Mouse (Mus musculus): ENCODE data around the gene Arhgap32. TPM values are rescaled to one million over a fixed set of nuclear protein-coding genes. Genes with fewer than 3 reads are reported as not detected.

Arhgap32 gene
- polyA plus RNA-seq, 1 experiment from 2014 or later = 1.3 TPM

DNA sequence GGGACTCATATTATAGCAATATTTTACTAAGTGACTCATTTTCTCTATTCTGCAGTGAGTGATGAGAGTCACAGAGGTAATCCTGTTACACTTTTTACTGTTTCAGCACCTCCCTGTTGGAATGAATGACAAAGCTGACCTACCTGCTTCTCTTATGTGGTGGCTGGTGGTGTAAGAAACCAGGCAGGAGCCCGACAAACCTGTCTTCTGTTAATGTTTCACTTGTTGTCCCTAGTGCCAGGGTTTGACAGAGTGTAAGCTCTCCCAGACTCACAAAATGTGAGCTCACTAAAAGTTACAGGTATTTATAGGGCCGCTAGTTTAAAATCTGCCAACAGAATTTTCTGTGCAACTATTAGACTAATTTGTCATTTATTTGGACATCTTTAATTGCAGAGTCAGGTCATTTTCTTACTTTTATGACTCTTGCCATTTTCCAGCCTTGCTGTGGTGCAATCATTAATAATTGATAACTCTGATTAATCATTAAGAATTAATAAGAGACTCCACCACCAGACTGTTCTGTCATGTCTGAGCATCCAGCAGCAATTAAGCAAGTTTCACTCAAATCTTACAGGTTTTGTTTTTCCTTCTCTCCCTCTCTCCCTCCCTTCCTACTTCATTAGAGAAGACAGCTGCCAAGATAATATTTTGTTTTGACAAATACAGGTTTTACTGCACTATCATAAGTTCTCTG is 127.1 kb downstream of the Arhgap32 start:
- Histone ChIP-seq H3K4me3 (ENCODE audit: low read depth, low read length) (no peak overlapping the region), H3K9me3 (ENCODE audit: control insufficient read depth, low read length) (no peaks in the 10 kb centered on the region), H3K4me2 (no peak overlapping the region), H3K36me3 (ENCODE audit: control insufficient read depth, insufficient read depth, low read length) (no peaks in the 10 kb centered on the region), H3K4me1 (replicated peaks; ENCODE audit: control insufficient read depth, insufficient read depth, low read length) (no peaks in the 10 kb centered on the region; the same call in 1 of the 2 replicates), H3K9ac (ENCODE audit: low read depth, low read length) (no peak overlapping the region), H3K27me3 (replicated peaks; ENCODE audit: control insufficient read depth, insufficient read depth, low read length) (no peaks in the 10 kb centered on the region), H3K27ac (ENCODE audit: low read depth, low read length) (no peak overlapping the region)
- DNase-seq (ENCODE audit: low spot score) (no peak), ATAC-seq (replicated peaks; ENCODE audit: low FRiP score) (no peak)
- WGBS = 68% methylated on average over 2 of the region's 2 CpGs

DNA sequence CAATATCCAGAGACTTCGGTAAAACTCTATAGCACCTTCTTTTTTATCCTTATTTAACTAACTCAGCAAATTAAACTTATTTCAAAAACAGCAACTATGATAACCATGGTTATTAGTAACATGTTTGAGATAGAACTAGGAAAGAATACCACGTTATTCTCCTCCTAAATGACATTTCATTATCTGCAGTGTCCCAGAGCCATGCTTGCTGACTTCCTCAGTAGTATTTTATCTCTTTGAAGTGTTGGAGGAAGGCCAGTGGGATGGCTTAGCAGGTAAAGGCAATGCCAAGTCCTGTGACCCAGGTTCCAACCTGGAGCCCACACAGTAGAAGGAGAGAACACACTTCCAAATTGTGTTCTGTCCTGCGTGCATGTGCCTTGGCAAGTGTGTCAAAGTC is 129.3 kb downstream of the Arhgap32 start:
- H3K9me3 ChIP-seq (ENCODE audit: control insufficient read depth, low read length) = no peaks in the 10 kb centered on the region
- no peaks in the 10 kb centered on the region; the same call in 1 of the 2 replicates for H3K4me1 ChIP-seq (replicated peaks; ENCODE audit: control insufficient read depth, insufficient read depth, low read length)
- no peak overlapping the region for H3K4me3 ChIP-seq (ENCODE audit: low read depth, low read length)
- no peak overlapping the region for H3K9ac ChIP-seq (ENCODE audit: low read depth, low read length)
- 77% methylated on average over 3 of the region's 3 CpGs for WGBS
- DNase-seq (ENCODE audit: low spot score) (no peak), ATAC-seq (replicated peaks; ENCODE audit: low FRiP score) (no peak)
- H3K27ac ChIP-seq (ENCODE audit: low read depth, low read length) = no peak overlapping the region
- no peaks in the 10 kb centered on the region for H3K27me3 ChIP-seq (replicated peaks; ENCODE audit: control insufficient read depth, insufficient read depth, low read length)
- H3K36me3 ChIP-seq (ENCODE audit: control insufficient read depth, insufficient read depth, low read length) = no peaks in the 10 kb centered on the region
- H3K4me2 ChIP-seq = no peak overlapping the region

DNA sequence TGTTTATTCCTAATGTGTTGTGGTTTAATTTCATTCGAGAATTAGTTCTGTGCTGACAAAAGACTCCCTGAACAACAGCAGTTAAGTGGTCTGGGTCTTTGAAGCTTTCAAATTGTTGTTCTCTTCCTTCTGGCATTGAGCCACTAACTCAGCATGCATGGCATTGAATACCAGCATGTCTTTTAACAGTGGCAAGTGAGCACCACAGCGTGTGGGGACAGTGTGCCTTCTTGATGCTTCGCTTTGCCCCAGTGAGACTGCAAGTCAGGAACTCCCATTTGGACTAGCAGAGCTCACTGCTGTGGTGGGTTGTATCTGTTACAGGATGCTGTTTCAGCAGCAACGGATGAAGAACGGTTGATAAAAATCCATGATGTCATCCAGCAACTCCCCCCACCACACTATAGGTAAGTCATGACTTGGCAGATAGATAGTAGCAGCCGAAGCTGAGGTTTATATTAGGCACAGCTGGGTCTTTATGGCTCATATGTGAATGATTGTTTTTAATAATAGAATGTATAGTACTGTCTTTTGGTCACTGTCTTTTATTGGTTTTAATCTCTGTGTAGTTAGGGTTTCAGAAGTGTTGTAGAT is 130.3 kb downstream of the Arhgap32 start:
- Histone ChIP-seq H3K9ac (ENCODE audit: low read depth, low read length) (no peak overlapping the region), H3K36me3 (ENCODE audit: control insufficient read depth, insufficient read depth, low read length) (no peaks in the 10 kb centered on the region), H3K27ac (ENCODE audit: low read depth, low read length) (no peak overlapping the region), H3K9me3 (ENCODE audit: control insufficient read depth, low read length) (no peaks in the 10 kb centered on the region), H3K4me1 (replicated peaks; ENCODE audit: control insufficient read depth, insufficient read depth, low read length) (no peaks in the 10 kb centered on the region), H3K27me3 (replicated peaks; ENCODE audit: control insufficient read depth, insufficient read depth, low read length) (no peaks in the 10 kb centered on the region), H3K4me2 (no peak overlapping the region), H3K4me3 (ENCODE audit: low read depth, low read length) (no peak overlapping the region)
- no peak for ATAC-seq (replicated peaks; ENCODE audit: low FRiP score)
- WGBS = 59% methylated on average over 6 of the region's 6 CpGs
- no peak for DNase-seq (ENCODE audit: low spot score)

DNA sequence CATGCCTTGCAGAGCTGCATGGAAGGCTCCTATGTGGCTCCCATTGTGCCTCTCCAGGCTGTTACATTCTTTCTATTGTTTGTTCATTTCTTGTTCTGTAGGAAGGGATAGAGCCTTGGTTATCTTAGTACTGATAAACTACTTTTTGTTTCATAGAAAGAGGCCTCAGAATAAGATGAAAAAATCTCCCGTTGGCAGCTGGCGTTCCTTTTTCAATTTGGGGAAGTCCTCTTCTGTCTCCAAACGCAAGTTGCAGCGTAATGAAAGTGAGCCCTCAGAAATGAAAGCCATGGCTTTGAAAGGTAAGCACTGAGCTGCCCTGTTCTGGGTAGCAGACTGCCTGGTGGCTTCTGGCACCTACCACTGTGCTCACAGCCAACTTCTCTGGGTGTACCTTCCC is 134.6 kb downstream of the Arhgap32 start:
- H3K27me3 ChIP-seq (replicated peaks; ENCODE audit: control insufficient read depth, insufficient read depth, low read length) = no peaks in the 10 kb centered on the region
- 58% methylated on average over 4 of the region's 4 CpGs for WGBS
- no peak overlapping the region for H3K4me2 ChIP-seq
- no peak overlapping the region for H3K4me3 ChIP-seq (ENCODE audit: low read depth, low read length)
- no peak overlapping the region for H3K9ac ChIP-seq (ENCODE audit: low read depth, low read length)
- no peak overlapping the region for H3K27ac ChIP-seq (ENCODE audit: low read depth, low read length)
- H3K4me1 ChIP-seq (replicated peaks; ENCODE audit: control insufficient read depth, insufficient read depth, low read length) = no peaks in the 10 kb centered on the region
- ATAC-seq (replicated peaks; ENCODE audit: low FRiP score) (no peak), DNase-seq (ENCODE audit: low spot score) (no peak)
- H3K36me3 ChIP-seq (ENCODE audit: control insufficient read depth, insufficient read depth, low read length) = no peaks in the 10 kb centered on the region; the same call in 1 of the 2 replicates
- H3K9me3 ChIP-seq (ENCODE audit: control insufficient read depth, low read length) = no peaks in the 10 kb centered on the region

DNA sequence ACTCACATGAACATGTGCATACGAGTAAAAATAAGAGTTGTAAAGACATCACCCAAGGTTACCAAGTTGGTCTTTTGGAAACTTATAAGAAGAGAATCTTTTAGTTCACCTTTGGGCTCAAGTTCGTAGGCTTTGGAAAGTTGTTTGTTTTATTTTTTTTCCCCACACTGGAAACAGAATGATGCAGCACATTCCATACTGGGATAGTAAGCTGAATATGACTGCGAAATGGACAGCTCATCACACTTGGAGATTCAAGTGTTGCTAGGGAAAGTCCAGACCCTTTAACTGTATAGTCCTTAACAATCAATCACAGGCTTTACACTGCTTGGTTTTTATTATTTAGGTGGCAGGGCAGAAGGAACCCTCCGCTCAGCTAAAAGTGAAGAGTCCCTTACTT is 137.8 kb downstream of the Arhgap32 start:
- no peak overlapping the region for H3K4me2 ChIP-seq
- no peak for DNase-seq (ENCODE audit: low spot score)
- H3K27ac ChIP-seq (ENCODE audit: low read depth, low read length) = no peak overlapping the region
- no peaks in the 10 kb centered on the region for H3K9me3 ChIP-seq (ENCODE audit: control insufficient read depth, low read length)
- H3K36me3 ChIP-seq (ENCODE audit: control insufficient read depth, insufficient read depth, low read length) = peaks cover 2% of the 10 kb centered on the region; the same call in 1 of the 2 replicates
- 86% methylated on average over 4 of the region's 4 CpGs for WGBS
- no peaks in the 10 kb centered on the region for H3K27me3 ChIP-seq (replicated peaks; ENCODE audit: control insufficient read depth, insufficient read depth, low read length)
- no peak overlapping the region for H3K9ac ChIP-seq (ENCODE audit: low read depth, low read length)
- no peak for ATAC-seq (replicated peaks; ENCODE audit: low FRiP score)
- H3K4me3 ChIP-seq (ENCODE audit: low read depth, low read length) = no peak overlapping the region
- H3K4me1 ChIP-seq (replicated peaks; ENCODE audit: control insufficient read depth, insufficient read depth, low read length) = no peaks in the 10 kb centered on the region

DNA sequence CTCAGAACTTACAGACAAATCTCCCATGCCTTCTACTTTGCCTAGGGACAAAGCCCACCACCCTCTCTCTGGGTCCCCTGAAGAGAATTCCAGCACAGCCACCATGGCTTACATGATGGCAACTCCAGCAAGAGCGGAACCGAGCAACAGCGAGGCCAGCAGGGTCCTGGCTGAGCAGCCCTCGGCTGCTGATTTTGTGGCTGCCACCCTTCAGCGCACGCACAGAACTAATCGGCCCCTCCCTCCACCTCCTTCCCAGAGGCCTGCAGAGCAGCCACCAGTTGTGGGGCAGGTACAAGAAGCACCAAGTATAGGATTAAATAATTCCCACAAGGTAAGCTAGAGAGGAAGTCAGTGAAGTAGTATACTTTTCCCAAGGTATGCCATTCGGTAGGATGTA is 141.4 kb downstream of the Arhgap32 start:
- H3K36me3 ChIP-seq (ENCODE audit: control insufficient read depth, insufficient read depth, low read length) = peaks cover 12% of the 10 kb centered on the region; the same call in 1 of the 2 replicates
- no peak overlapping the region for H3K9ac ChIP-seq (ENCODE audit: low read depth, low read length)
- ATAC-seq (replicated peaks; ENCODE audit: low FRiP score) = no peak

DNA sequence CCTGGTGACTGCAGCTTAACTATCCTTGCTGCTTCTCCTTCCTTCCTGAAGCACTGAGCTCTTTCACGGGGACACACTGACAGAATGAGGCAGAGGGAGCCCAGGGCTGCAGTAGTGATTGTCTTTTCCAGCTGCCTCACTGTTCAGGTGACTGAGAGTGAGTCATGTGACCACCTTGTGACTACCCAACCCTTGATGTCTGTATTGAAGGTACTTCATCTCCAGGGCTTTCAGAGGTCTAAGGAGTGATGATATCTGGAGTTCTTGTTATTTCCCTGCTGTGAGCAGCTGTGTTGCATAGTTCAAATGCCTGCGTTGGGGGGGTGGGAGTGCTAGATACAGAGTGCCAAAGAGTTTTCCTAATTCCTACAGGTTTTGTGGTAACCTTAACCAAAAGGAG is 141.9 kb downstream of the Arhgap32 start:
- Histone ChIP-seq H3K27ac (ENCODE audit: low read depth, low read length) (no peak overlapping the region), H3K36me3 (ENCODE audit: control insufficient read depth, insufficient read depth, low read length) (peaks cover 12% of the 10 kb centered on the region; the same call in 1 of the 2 replicates), H3K9ac (ENCODE audit: low read depth, low read length) (no peak overlapping the region), H3K4me3 (ENCODE audit: low read depth, low read length) (no peak overlapping the region), H3K4me1 (replicated peaks; ENCODE audit: control insufficient read depth, insufficient read depth, low read length) (no peaks in the 10 kb centered on the region), H3K9me3 (ENCODE audit: control insufficient read depth, low read length) (no peaks in the 10 kb centered on the region), H3K27me3 (replicated peaks; ENCODE audit: control insufficient read depth, insufficient read depth, low read length) (no peaks in the 10 kb centered on the region), H3K4me2 (no peak overlapping the region)
- no peak for DNase-seq (ENCODE audit: low spot score)
- no peak for ATAC-seq (replicated peaks; ENCODE audit: low FRiP score)
- 65% methylated on average over 2 of the region's 2 CpGs for WGBS

More for the DNA sequence above, 141.4 kb downstream of the Arhgap32 start:
- Histone ChIP-seq H3K4me2 (no peak overlapping the region), H3K27ac (ENCODE audit: low read depth, low read length) (no peak overlapping the region), H3K9me3 (ENCODE audit: control insufficient read depth, low read length) (no peaks in the 10 kb centered on the region), H3K4me1 (replicated peaks; ENCODE audit: control insufficient read depth, insufficient read depth, low read length) (no peaks in the 10 kb centered on the region), H3K4me3 (ENCODE audit: low read depth, low read length) (no peak overlapping the region), H3K27me3 (replicated peaks; ENCODE audit: control insufficient read depth, insufficient read depth, low read length) (no peaks in the 10 kb centered on the region)
- DNase-seq (ENCODE audit: low spot score) = no peak
- 86% methylated on average over 8 of the region's 8 CpGs for WGBS

DNA sequence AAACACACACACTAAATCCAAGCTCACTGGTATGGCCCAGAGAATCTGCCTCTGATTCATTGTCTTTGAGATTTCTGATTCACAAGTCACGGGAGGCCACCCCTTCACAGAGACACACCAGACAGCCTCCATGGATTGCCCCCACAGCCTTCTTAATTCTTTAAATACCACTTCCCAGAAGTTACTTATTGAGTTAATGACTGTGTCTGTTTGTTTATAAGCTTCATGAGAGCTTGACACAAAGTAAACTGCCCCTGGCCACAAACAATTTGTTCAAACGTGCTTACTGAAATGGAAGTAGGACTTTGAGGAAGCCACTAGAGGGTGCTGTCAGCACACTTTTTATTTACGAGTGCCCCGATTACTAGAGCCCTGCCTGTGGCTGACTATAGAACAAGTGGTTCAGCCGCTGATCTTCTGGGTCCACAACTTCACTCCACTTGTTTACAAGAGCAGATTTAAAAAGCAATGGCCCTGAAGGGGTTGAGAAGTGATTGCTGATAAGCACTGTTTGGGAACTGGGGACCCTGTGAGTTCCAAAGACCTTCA is 156.0 kb downstream of the Arhgap32 start:
- Histone ChIP-seq H3K4me1 (replicated peaks; ENCODE audit: control insufficient read depth, insufficient read depth, low read length) (no peaks in the 10 kb centered on the region), H3K9me3 (ENCODE audit: control insufficient read depth, low read length) (no peaks in the 10 kb centered on the region), H3K4me3 (ENCODE audit: low read depth, low read length) (no peak overlapping the region), H3K4me2 (no peak overlapping the region), H3K27ac (ENCODE audit: low read depth, low read length) (no peak overlapping the region), H3K27me3 (replicated peaks; ENCODE audit: control insufficient read depth, insufficient read depth, low read length) (no peaks in the 10 kb centered on the region), H3K9ac (ENCODE audit: low read depth, low read length) (no peak overlapping the region), H3K36me3 (ENCODE audit: control insufficient read depth, insufficient read depth, low read length) (no peaks in the 10 kb centered on the region)
- ATAC-seq (replicated peaks; ENCODE audit: low FRiP score) (0 out of 2 replicates have a peak, but pooled peaks have one; percentile 41), DNase-seq (ENCODE audit: low spot score) (peak; percentile 42)
- WGBS = 15% methylated on average over 5 of the region's 5 CpGs

DNA sequence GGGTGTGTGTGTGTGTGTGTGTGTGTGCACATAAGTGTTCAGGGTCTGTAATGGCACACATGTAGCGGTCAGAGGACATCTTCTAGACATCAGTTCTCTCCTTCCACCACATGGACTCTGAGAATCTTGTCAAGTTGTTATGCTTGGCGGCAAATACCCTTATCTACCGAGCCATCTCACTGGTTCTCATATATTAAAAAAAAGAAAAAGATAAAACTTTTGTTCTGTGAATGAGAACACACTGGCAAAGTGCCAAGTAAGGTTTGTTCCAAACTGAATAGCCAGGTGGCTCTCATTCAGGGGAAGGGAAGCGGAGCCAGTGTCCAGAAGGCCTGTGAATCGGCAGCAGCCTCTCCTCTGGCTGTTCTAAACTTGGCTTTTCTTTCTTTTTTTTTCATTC is 162.1 kb downstream of the Arhgap32 start:
- Histone ChIP-seq H3K4me1 (replicated peaks; ENCODE audit: control insufficient read depth, insufficient read depth, low read length) (peaks cover 16% of the 10 kb centered on the region), H3K4me2 (no peak overlapping the region), H3K27ac (ENCODE audit: low read depth, low read length) (no peak overlapping the region), H3K4me3 (ENCODE audit: low read depth, low read length) (no peak overlapping the region), H3K27me3 (replicated peaks; ENCODE audit: control insufficient read depth, insufficient read depth, low read length) (no peaks in the 10 kb centered on the region), H3K9ac (ENCODE audit: low read depth, low read length) (no peak overlapping the region), H3K9me3 (ENCODE audit: control insufficient read depth, low read length) (no peaks in the 10 kb centered on the region), H3K36me3 (ENCODE audit: control insufficient read depth, insufficient read depth, low read length) (no peaks in the 10 kb centered on the region)
- ATAC-seq (replicated peaks; ENCODE audit: low FRiP score) (no peak), DNase-seq (ENCODE audit: low spot score) (no peak)
- 87% methylated on average over 5 of the region's 5 CpGs for WGBS
